ENCODE assay signal across 19 mouse cellular contexts in the genomic region with DNA sequence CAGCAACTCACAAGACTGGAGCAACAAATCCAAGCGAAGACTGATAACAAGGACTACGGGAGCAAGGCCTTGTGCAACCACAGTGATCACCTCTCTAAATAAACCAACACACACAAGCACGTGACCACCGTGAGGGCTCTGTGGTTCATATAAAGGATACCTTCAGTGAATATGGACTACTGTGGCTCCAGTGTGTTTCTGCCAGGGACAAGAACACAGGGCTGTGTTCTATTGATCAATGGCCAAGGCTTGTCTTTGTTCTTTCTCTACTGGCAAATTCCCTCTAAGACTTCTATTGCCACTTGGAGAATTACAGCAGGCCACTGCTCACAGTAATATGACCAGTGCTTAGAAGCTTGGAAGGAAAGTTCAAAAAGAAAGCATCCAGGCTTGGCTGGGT.
DNase-seq lines count a peak whose midpoint lies in the region; ATAC-seq and TF ChIP-seq lines count a peak whose summit lies in the region.
"Had no signal": no experiment of that assay in that cellular context is flagged by ENCODE, and none has a peak within 500 bp of the region (broad histone marks: within the 10 kb centered on the region; RNA-seq: fewer than 3 reads in every experiment).

No protein-coding gene starts in this region.

- H3K36me3 ChIP-seq in forebrain, postnatal 0 days (ENCODE audit: insufficient read depth) = no peaks in the 10 kb centered on the region
- no peaks in the 10 kb centered on the region for H3K36me3 ChIP-seq in forebrain, embryonic 15.5 days
- H3K36me3 ChIP-seq in CH12.LX (replicated peaks in 1 of 2; ENCODE audit: control insufficient read depth in 1 of 2, insufficient read depth in 1 of 2, low read length in 1 of 2) = no peaks in the 10 kb centered on the region
- H3K36me3 ChIP-seq: embryonic facial prominence, embryonic 12.5 days; heart, embryonic 15.5 days; hindbrain, embryonic 13.5 days had no signal

- H3K4me2 ChIP-seq in forebrain, postnatal 0 days (ENCODE audit: low read depth) = no peak overlapping the region
- H3K4me2 ChIP-seq in forebrain, embryonic 15.5 days (replicated peaks) = no peak overlapping the region
- 0 out of 2 replicates have a peak overlapping the region, but pooled peaks have one; percentile 47 for H3K4me2 ChIP-seq in CH12.LX (ENCODE audit: insufficient read depth, low read depth, poor library complexity, severe bottlenecking)
- H3K4me2 ChIP-seq: embryonic facial prominence, embryonic 12.5 days; heart, embryonic 11.5 days; heart, embryonic 15.5 days; hindbrain, embryonic 13.5 days had no signal

- H3K27me3 ChIP-seq in forebrain, postnatal 0 days (ENCODE audit: insufficient read depth, low read length) = no peaks in the 10 kb centered on the region
- H3K27me3 ChIP-seq in forebrain, embryonic 15.5 days = no peaks in the 10 kb centered on the region
- no peaks in the 10 kb centered on the region for H3K27me3 ChIP-seq in CH12.LX (replicated peaks)
- H3K27me3 ChIP-seq: embryonic facial prominence, embryonic 12.5 days; heart, embryonic 15.5 days; hindbrain, embryonic 13.5 days; Patski had no signal

- dilution Hi-C loops in CH12.LX (cut with MboI; ENCODE audit: extremely low pct_ligation_motif_present, extremely low pct_unique_long_range_greater_than_20kb, low sequenced_read_pairs) = no loop called here

- intact Hi-C loops in gastrocnemius, postnatal 36 days (cut with DNase I) = no loop called here

- no peak for TF ChIP-seq EP300 in CH12.LX (IDR thresholded peaks at IDR 0.05; ENCODE audit: low read length)

- TF ChIP-seq CTCF in forebrain, postnatal 0 days (IDR thresholded peaks at IDR 0.05; ENCODE audit: low read depth) = no peak
- TF ChIP-seq CTCF in layer of hippocampus, adult 2 months (conservative IDR thresholded peaks at IDR 0.05) = no peak
- no peak for TF ChIP-seq CTCF in CH12.LX (conservative IDR thresholded peaks at IDR 0.05 in 1 of 2, IDR thresholded peaks at IDR 0.05 in 1 of 2; ENCODE audit: low read depth in 2 of 2, low read length in 2 of 2)

- H3K9ac ChIP-seq in forebrain, postnatal 0 days = no peak overlapping the region
- H3K9ac ChIP-seq in forebrain, embryonic 15.5 days (replicated peaks) = no peak overlapping the region
- no peak overlapping the region for H3K9ac ChIP-seq in CH12.LX (ENCODE audit: insufficient read depth, low read depth)
- H3K9ac ChIP-seq: embryonic facial prominence, embryonic 12.5 days; heart, embryonic 15.5 days; hindbrain, embryonic 13.5 days had no signal

- H3K9me3 ChIP-seq in forebrain, postnatal 0 days (ENCODE audit: low read length) = no peaks in the 10 kb centered on the region
- H3K9me3 ChIP-seq in forebrain, embryonic 15.5 days = no peaks in the 10 kb centered on the region
- no peaks in the 10 kb centered on the region for H3K9me3 ChIP-seq in CH12.LX (replicated peaks; ENCODE audit: low read length)
- H3K9me3 ChIP-seq: embryonic facial prominence, embryonic 12.5 days; heart, embryonic 15.5 days; hindbrain, embryonic 13.5 days had no signal

- in situ Hi-C loops in CH12.LX (cut with MboI; ENCODE audit: low pct_ligation_motif_present, low pct_unique_long_range_greater_than_20kb, low sequenced_read_pairs) = no loop called here

- no peak overlapping the region for H3K4me3 ChIP-seq in forebrain, postnatal 0 days (ENCODE audit: low read depth, low read length)
- no peak overlapping the region for H3K4me3 ChIP-seq in forebrain, embryonic 15.5 days
- no peak overlapping the region for H3K4me3 ChIP-seq in layer of hippocampus, adult 2 months
- no peak overlapping the region for H3K4me3 ChIP-seq in CH12.LX (replicated peaks in 1 of 3; ENCODE audit: low read depth in 2 of 3, low read length in 2 of 3, poor library complexity in 1 of 3)
- H3K4me3 ChIP-seq: embryonic facial prominence, embryonic 12.5 days; heart, adult 2 months; heart, embryonic 15.5 days; hindbrain, embryonic 13.5 days had no signal

- H3K4me1 ChIP-seq in forebrain, postnatal 0 days (ENCODE audit: insufficient read depth) = no peaks in the 10 kb centered on the region
- H3K4me1 ChIP-seq in forebrain, embryonic 15.5 days = no peaks in the 10 kb centered on the region
- peaks cover 5 to 13% of the 10 kb centered on the region in 2 experiments for H3K4me1 ChIP-seq in CH12.LX (ENCODE audit: control insufficient read depth in 1 of 2, insufficient read depth in 2 of 2)
- H3K4me1 ChIP-seq: embryonic facial prominence, embryonic 12.5 days; hindbrain, embryonic 13.5 days had no signal

- TF ChIP-seq RAD21 in CH12.LX (IDR thresholded peaks at IDR 0.05; ENCODE audit: low read depth, low read length) = no peak

- ATAC-seq in forebrain, postnatal 0 days = peak; percentile 34; the same call in 1 of the 2 replicates
- no peak for ATAC-seq in forebrain, embryonic 15.5 days (replicated peaks)
- ATAC-seq: activated CD4-positive, CD25-positive, alpha-beta regulatory T cell, adult 4 months; forebrain, embryonic 16.5 days; Patski had no signal

- H3K27ac ChIP-seq in forebrain, postnatal 0 days (ENCODE audit: low read depth, low read length) = no peak overlapping the region
- H3K27ac ChIP-seq in forebrain, embryonic 15.5 days (replicated peaks) = no peak overlapping the region
- peak overlapping the region; percentile 67 for H3K27ac ChIP-seq in layer of hippocampus, adult 2 months
- no peak overlapping the region for H3K27ac ChIP-seq in CH12.LX (ENCODE audit: insufficient read depth, low read depth)
- H3K27ac ChIP-seq: embryonic facial prominence, embryonic 12.5 days; heart, adult 2 months; heart, embryonic 15.5 days; hindbrain, embryonic 13.5 days had no signal

- DNase-seq in forebrain, postnatal 0 days = no peak
- DNase-seq in layer of hippocampus, adult 2 months (ENCODE audit: low spot score in 2 of 2) = no peak
- DNase-seq in layer of hippocampus, postnatal 36 days = no peak
- no peak for DNase-seq in CH12.LX (ENCODE audit: extremely low read depth)
- DNase-seq in layer of hippocampus, adult 9-10 months (ENCODE audit: low spot score) = peak; percentile 17
- DNase-seq in spleen, adult 18-20 months = no peak
- DNase-seq in gastrocnemius, postnatal 36 days = no peak
- DNase-seq: adrenal gland, postnatal 14 days; cerebellum, postnatal 14 days; heart, adult 2 months; heart, postnatal 14 days had no signal

- TF ChIP-seq POLR2A in CH12.LX (IDR thresholded peaks at IDR 0.05; ENCODE audit: low read depth, low read length) = no peak

- 76% methylated on average over 4 of the region's 4 CpGs for WGBS in forebrain, postnatal 0 days
- 84% methylated on average over 4 of the region's 4 CpGs for WGBS in forebrain, embryonic 15.5 days

- no peaks in the 10 kb centered on the region for H3K79me2 ChIP-seq in CH12.LX (replicated peaks; ENCODE audit: control insufficient read depth, extremely low read depth, insufficient read depth, poor library complexity, severe bottlenecking)

TF ChIP-seq in CH12.LX, 34 proteins besides CTCF, POLR2A, EP300 and RAD21:
- TF ChIP-seq E2F4 (IDR thresholded peaks at IDR 0.05; ENCODE audit: insufficient replicate concordance, low read depth, low read length) (no peak), RCOR1 (conservative IDR thresholded peaks at IDR 0.05; ENCODE audit: low read depth, low read length) (no peak), MAFK (IDR thresholded peaks at IDR 0.05; ENCODE audit: insufficient replicate concordance, low read length) (no peak), TBP (conservative IDR thresholded peaks at IDR 0.05; ENCODE audit: low read depth, low read length) (no peak), NELFE (IDR thresholded peaks at IDR 0.05; ENCODE audit: low read depth, low read length) (no peak), KAT2A (IDR thresholded peaks at IDR 0.05; ENCODE audit: insufficient replicate concordance, low read length) (no peak), SMC3 (IDR thresholded peaks at IDR 0.05; ENCODE audit: low read depth, low read length) (no peak), MAX (IDR thresholded peaks at IDR 0.05; ENCODE audit: low read length) (no peak), ZKSCAN1 (IDR thresholded peaks at IDR 0.05; ENCODE audit: borderline replicate concordance, low read depth, low read length) (no peak), CHD1 (IDR thresholded peaks at IDR 0.05; ENCODE audit: low read depth, low read length) (no peak), POLR2AphosphoS2 (IDR thresholded peaks at IDR 0.05; ENCODE audit: low read depth, low read length) (no peak), MXI1 (IDR thresholded peaks at IDR 0.05; ENCODE audit: low read depth, low read length) (no peak), SIN3A (IDR thresholded peaks at IDR 0.05; ENCODE audit: low read length) (no peak)
